Mouse (Mus musculus) urinary bladder, postnatal 36 days (tissue): Measurements from ENCODE around the gene Atf2.

Source experiments
- DNase-seq, 2 experiments: peaks; one replicate each; pipeline ENCODE4 v3.0.0; 2022; ENCODE audit warnings: low spot score in 2 of 2, mixed read lengths in 1 of 2

Gene Atf2

GRCm38 (mm10) chr2:73775683-73776310 is 116.6 kb downstream of the Atf2 start:
- no peak for DNase-seq

- DNase-seq, result peak; percentile 28 to 30
Measured at GRCm38 (mm10) chr2:73774786-73775682, 117.4 kb downstream of the Atf2 start, which contains the start of gene Chn1. Gene Chn1, minus strand, starts transcription at chr2:73775346.

- no peak for DNase-seq
Measured at GRCm38 (mm10) chr2:73772945-73773344, 119.5 kb downstream of the Atf2 start.

GRCm38 (mm10) chr2:73768669-73769068 is 123.8 kb downstream of the Atf2 start:
- DNase-seq, result no peak
